Mouse (Mus musculus) heart, postnatal 4 days (tissue): ENCODE measurements around the gene Creb3l4. TPM values are rescaled to one million over a fixed set of nuclear protein-coding genes. Genes with fewer than 3 reads are reported as not detected.

Experiments
- DNase-seq: peaks from one replicate; pipeline ENCODE4 v3.0.0; 2021
- total RNA-seq, 2 experiments: library from RNA; stranded (reverse); gene quantifications; 2 replicates each; pipeline ENCODE4 v1.2.3; 2021

Creb3l4 gene
- total RNA-seq, 2 experiments from 2014 or later, result 0.18 to 0.19 TPM

- peak; percentile 92 for DNase-seq
Observed at GRCm38 (mm10) chr3:90231507-90232333, 11.6 kb downstream of the Creb3l4 start, which contains the start of gene Jtb. Jtb (plus strand) TSS chr3:90231597.

GRCm38 (mm10) chr3:90231075-90231474, 12.2 kb downstream of the Creb3l4 start:
- no peak for DNase-seq

- no peak for DNase-seq
Observed at GRCm38 (mm10) chr3:90224331-90224730, 19.0 kb downstream of the Creb3l4 start.

- no peak for DNase-seq
Observed at GRCm38 (mm10) chr3:90222941-90223340, 20.4 kb downstream of the Creb3l4 start.

GRCm38 (mm10) chr3:90222455-90222854, 20.9 kb downstream of the Creb3l4 start:
- DNase-seq, result no peak

- DNase-seq, result no peak
Observed at GRCm38 (mm10) chr3:90221123-90221522, 22.2 kb downstream of the Creb3l4 start.

- peak; percentile 87 for DNase-seq
Observed at GRCm38 (mm10) chr3:90220531-90220951, 22.8 kb downstream of the Creb3l4 start.

GRCm38 (mm10) chr3:90220088-90220487, 23.2 kb downstream of the Creb3l4 start:
- peak; percentile 61 for DNase-seq

GRCm38 (mm10) chr3:90215825-90216380, 27.4 kb downstream of the Creb3l4 start:
- DNase-seq, result no peak

GRCm38 (mm10) chr3:90213956-90214684, 29.2 kb downstream of the Creb3l4 start:
- peak; percentile 20 for DNase-seq

- peak; percentile 88 for DNase-seq
Observed at GRCm38 (mm10) chr3:90213377-90213866, 29.9 kb downstream of the Creb3l4 start, which contains the start of the genes Rps27 and Rab13. Rps27 (minus strand) TSS chr3:90213651. Rab13 (plus strand) TSS chr3:90213695.

GRCm38 (mm10) chr3:90212723-90213122, 30.6 kb downstream of the Creb3l4 start:
- DNase-seq, result no peak

GRCm38 (mm10) chr3:90211475-90212398, 31.6 kb downstream of the Creb3l4 start:
- DNase-seq, result no peak

- DNase-seq, result no peak
Observed at GRCm38 (mm10) chr3:90209908-90210566, 33.3 kb downstream of the Creb3l4 start.

- DNase-seq, result no peak
Observed at GRCm38 (mm10) chr3:90208662-90209061, 34.6 kb downstream of the Creb3l4 start.

GRCm38 (mm10) chr3:90204582-90204981, 38.7 kb downstream of the Creb3l4 start:
- no peak for DNase-seq

- DNase-seq, result peak; percentile 30
Observed at GRCm38 (mm10) chr3:90203619-90204018, 39.7 kb downstream of the Creb3l4 start.

GRCm38 (mm10) chr3:90202884-90203283, 40.4 kb downstream of the Creb3l4 start:
- DNase-seq, result no peak

- DNase-seq, result no peak
Observed at GRCm38 (mm10) chr3:90197548-90197947, 45.8 kb downstream of the Creb3l4 start.

- no peak for DNase-seq
Observed at GRCm38 (mm10) chr3:90195644-90196043, 47.7 kb downstream of the Creb3l4 start.

GRCm38 (mm10) chr3:90194759-90195158, 48.6 kb downstream of the Creb3l4 start:
- no peak for DNase-seq
